Mouse (Mus musculus) midbrain, embryonic 13.5 days (tissue): ENCODE measurements at regions not wholly inside any gene's neighbourhood (a gene's known extent, or its start where the extent isn't known, plus 50 kb on each side); places are given as distances from the start of the nearest gene placed in this dataset.

Experiments used
- ATAC-seq: fragments of 200-750 bp; cut with Nextera tagmentation; 2 replicates; pipeline ENCODE4 v1.8.0; 2017; ENCODE audit warnings: mild to moderate bottlenecking, moderate TSS enrichment, moderate library complexity
- H3K27ac ChIP-seq: fragments of 300-500 bp; sonication (generic); 2 replicates; pipeline ENCODE4 v1.5.1; 2015; ENCODE audit warnings: inconsistent platforms, mild to moderate bottlenecking, moderate library complexity
- H3K27me3 ChIP-seq: fragments of 300-500 bp; sonication (generic); 2 replicates; pipeline ENCODE4 v1.6.1; 2015; ENCODE audit warnings: mild to moderate bottlenecking, inconsistent platforms
- H3K36me3 ChIP-seq: fragments of 300-500 bp; sonication (generic); 2 replicates; pipeline ENCODE4 v1.6.1; 2015; ENCODE audit warnings: mild to moderate bottlenecking, inconsistent platforms
- H3K4me1 ChIP-seq: fragments of 300-500 bp; sonication (generic); replicated peaks from 2 replicates; pipeline ENCODE4 v1.6.1; 2015; ENCODE audit warnings: inconsistent platforms
- H3K4me2 ChIP-seq: fragments of 300-500 bp; sonication (generic); replicated peaks from 2 replicates; pipeline ENCODE4 v1.6.1; 2015; ENCODE audit warnings: moderate library complexity, mild to moderate bottlenecking, inconsistent platforms
- H3K4me3 ChIP-seq: fragments of 300-500 bp; sonication (generic); replicated peaks from 2 replicates; pipeline ENCODE4 v1.5.1; 2015; ENCODE audit warnings: mild to moderate bottlenecking, inconsistent platforms
- H3K9ac ChIP-seq: fragments of 300-500 bp; sonication (generic); replicated peaks from 2 replicates; pipeline ENCODE4 v1.6.1; 2015; ENCODE audit warnings: mild to moderate bottlenecking, inconsistent platforms
- H3K9me3 ChIP-seq: fragments of 300-500 bp; sonication (generic); 2 replicates; pipeline ENCODE4 v1.6.1; 2016; ENCODE audit warnings: mild to moderate bottlenecking, inconsistent platforms
- WGBS: fragments of 180-500 bp; shearing (Covaris S2); methylation state at CpG from one replicate; pipeline ENCODE4 v1.1.7; 2015; 5-methylcytosine and 5-hydroxymethylcytosine counted together

GRCm38 (mm10) chr5:51718911-51719310 is 151.4 kb upstream of the Ppargc1a start:
- H3K9me3 ChIP-seq: no peaks in the 10 kb centered on the region
- H3K4me2 ChIP-seq: no peak overlapping the region
- ATAC-seq: no peak
- no peak overlapping the region for H3K9ac ChIP-seq
- H3K27ac ChIP-seq: no peak overlapping the region
- no peaks in the 10 kb centered on the region for H3K4me1 ChIP-seq
- WGBS: 91% methylated on average over 8 of the region's 8 CpGs
- H3K4me3 ChIP-seq: no peak overlapping the region
- no peaks in the 10 kb centered on the region for H3K27me3 ChIP-seq
- H3K36me3 ChIP-seq: no peaks in the 10 kb centered on the region

GRCm38 (mm10) chr5:51718451-51718850 is 150.9 kb upstream of the Ppargc1a start:
- Histone ChIP-seq H3K4me3 (no peak overlapping the region), H3K9me3 (no peaks in the 10 kb centered on the region), H3K27me3 (no peaks in the 10 kb centered on the region), H3K36me3 (no peaks in the 10 kb centered on the region), H3K9ac (no peak overlapping the region), H3K27ac (no peak overlapping the region), H3K4me1 (no peaks in the 10 kb centered on the region), H3K4me2 (no peak overlapping the region)
- 88% methylated on average over 1 of the region's 1 CpGs for WGBS
- ATAC-seq: no peak

DNA sequence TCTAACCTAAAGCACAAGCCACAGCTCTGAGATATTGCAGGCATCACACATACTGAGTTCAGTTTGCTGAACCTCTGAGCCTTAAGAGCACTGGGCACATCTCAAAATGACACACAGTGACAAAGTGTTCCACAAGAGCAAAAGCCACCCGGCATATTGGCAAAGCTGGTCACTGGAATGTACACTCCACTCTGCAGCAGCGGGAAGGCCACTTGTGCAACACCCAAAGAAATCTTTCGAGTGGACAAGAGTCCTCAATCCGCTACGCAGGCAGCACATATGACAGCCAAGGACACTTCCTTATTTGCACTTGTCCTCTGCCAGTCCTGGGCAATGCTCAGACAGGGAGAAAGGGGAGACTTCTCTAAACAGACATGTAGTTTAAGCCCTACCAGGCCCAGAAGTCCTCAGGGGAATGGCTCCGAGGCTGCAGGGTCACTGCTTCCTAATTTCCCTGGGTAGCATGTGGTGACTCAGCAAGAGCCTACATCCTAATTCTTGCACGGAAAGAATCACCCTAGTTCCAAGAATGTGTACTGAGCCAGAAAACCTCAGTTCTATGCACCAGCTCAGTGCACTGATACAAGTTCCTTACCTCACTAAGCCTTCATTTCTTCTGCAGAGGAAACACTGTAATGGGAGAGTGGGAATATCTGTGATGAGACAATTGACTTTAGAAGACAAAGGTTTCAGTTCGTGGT is 144.5 kb upstream of the Ppargc1a start:
- Histone ChIP-seq H3K4me2 (no peak overlapping the region), H3K9me3 (no peaks in the 10 kb centered on the region), H3K4me3 (no peak overlapping the region), H3K27ac (no peak overlapping the region), H3K36me3 (no peaks in the 10 kb centered on the region), H3K4me1 (no peaks in the 10 kb centered on the region), H3K27me3 (no peaks in the 10 kb centered on the region), H3K9ac (no peak overlapping the region)
- 77% methylated on average over 8 of the region's 8 CpGs for WGBS
- no peak for ATAC-seq

- H3K27ac ChIP-seq: no peak overlapping the region
- no peaks in the 10 kb centered on the region for H3K27me3 ChIP-seq
- no peaks in the 10 kb centered on the region for H3K36me3 ChIP-seq
- ATAC-seq: no peak
- no peaks in the 10 kb centered on the region for H3K4me1 ChIP-seq
- WGBS: 92% methylated on average over 4 of the region's 4 CpGs
- H3K9ac ChIP-seq: no peak overlapping the region
- H3K4me2 ChIP-seq: no peak overlapping the region
- H3K4me3 ChIP-seq: no peak overlapping the region
- no peaks in the 10 kb centered on the region for H3K9me3 ChIP-seq
Observed at GRCm38 (mm10) chr5:51710664-51711063, 143.1 kb upstream of the Ppargc1a start.

DNA sequence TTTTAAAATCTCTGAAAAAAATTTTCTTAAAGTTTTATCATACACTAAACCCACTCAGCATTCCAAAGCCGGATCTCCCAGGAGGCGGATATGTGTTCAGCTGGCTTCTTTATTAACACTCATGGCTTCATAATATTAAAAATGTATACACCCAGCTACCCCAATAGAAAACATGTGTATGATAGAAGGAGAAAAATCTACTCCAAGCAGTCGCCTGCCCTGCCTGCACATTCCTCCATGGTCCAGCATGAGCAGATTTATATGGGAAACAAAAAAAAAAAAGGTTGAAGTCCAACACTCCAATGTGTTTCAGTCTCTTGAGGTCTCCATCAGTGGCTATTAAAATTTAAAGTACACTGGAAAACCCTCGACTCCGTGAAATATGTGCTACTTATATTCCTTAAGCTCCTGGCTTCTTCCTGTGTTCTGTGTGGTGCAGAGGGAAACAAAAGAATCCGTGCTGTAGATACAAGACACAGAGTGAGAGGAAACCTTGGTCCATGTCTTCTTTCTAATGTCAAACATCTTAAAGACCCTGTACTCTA is 142.0 kb upstream of the Ppargc1a start:
- Histone ChIP-seq H3K9me3 (no peaks in the 10 kb centered on the region), H3K4me3 (no peak overlapping the region), H3K4me2 (no peak overlapping the region), H3K36me3 (no peaks in the 10 kb centered on the region), H3K27ac (no peak overlapping the region), H3K9ac (no peak overlapping the region), H3K27me3 (no peaks in the 10 kb centered on the region), H3K4me1 (no peaks in the 10 kb centered on the region)
- no peak for ATAC-seq
- WGBS: 87% methylated on average over 6 of the region's 6 CpGs

DNA sequence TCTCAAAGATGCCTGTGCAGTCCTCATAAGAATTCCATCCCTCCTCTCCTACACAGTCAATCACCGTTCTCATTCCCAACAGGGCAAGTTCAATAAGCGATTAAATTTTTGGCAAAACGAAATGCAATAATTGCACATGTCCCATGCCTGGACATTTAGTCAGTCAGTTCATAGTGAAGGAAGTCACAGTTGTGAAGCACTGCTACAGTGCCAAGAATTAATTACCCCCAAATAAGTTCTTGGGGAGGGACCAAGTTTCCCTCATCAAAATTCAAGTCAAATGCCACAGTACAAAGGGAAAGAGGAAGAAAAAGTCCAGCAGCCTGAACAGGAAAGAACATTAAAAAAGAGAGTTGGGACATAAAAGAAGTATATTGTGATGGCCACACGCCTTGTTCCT is 112.4 kb upstream of the Ppargc1a start:
- H3K9ac ChIP-seq: no peak overlapping the region
- H3K27ac ChIP-seq: no peak overlapping the region
- no peaks in the 10 kb centered on the region for H3K9me3 ChIP-seq
- no peak for ATAC-seq
- H3K27me3 ChIP-seq: no peaks in the 10 kb centered on the region
- no peak overlapping the region for H3K4me3 ChIP-seq
- WGBS: 83% methylated on average over 4 of the region's 4 CpGs
- H3K4me2 ChIP-seq: no peak overlapping the region
- H3K4me1 ChIP-seq: no peaks in the 10 kb centered on the region
- H3K36me3 ChIP-seq: no peaks in the 10 kb centered on the region

DNA sequence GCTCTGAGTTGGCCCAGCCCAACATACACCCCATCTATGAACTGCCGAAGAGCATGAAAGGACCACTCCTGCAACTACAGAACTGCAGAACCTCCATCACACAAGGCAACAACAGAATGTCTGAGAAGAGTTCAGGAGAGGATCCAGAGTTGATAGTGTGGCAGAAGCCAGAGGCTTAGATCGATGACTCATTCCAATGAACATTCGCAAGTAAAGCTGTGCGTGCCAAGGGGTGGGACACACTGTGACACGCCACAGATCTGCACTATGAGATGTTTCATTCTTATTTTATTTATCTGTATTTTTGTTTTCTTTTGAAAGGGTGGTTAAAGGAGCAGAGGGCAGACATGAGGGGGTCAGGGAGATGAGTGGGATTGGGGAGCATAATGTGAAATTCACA is 103.7 kb upstream of the Ppargc1a start:
- H3K4me2 ChIP-seq: no peak overlapping the region
- H3K9ac ChIP-seq: no peak overlapping the region
- no peak overlapping the region for H3K27ac ChIP-seq
- ATAC-seq: no peak
- no peaks in the 10 kb centered on the region for H3K36me3 ChIP-seq
- no peaks in the 10 kb centered on the region for H3K9me3 ChIP-seq
- no peak overlapping the region for H3K4me3 ChIP-seq
- 97% methylated on average over 5 of the region's 5 CpGs for WGBS
- no peaks in the 10 kb centered on the region for H3K27me3 ChIP-seq
- H3K4me1 ChIP-seq: no peaks in the 10 kb centered on the region

GRCm38 (mm10) chr5:51665241-51665640 is 97.7 kb upstream of the Ppargc1a start:
- no peak overlapping the region for H3K4me3 ChIP-seq
- no peaks in the 10 kb centered on the region for H3K27me3 ChIP-seq
- H3K36me3 ChIP-seq: no peaks in the 10 kb centered on the region
- H3K4me2 ChIP-seq: no peak overlapping the region
- H3K4me1 ChIP-seq: no peaks in the 10 kb centered on the region
- WGBS: 88% methylated on average over 6 of the region's 6 CpGs
- H3K9me3 ChIP-seq: no peaks in the 10 kb centered on the region
- no peak overlapping the region for H3K9ac ChIP-seq
- ATAC-seq: no peak
- H3K27ac ChIP-seq: no peak overlapping the region

GRCm38 (mm10) chr5:51658232-51658896 is 90.8 kb upstream of the Ppargc1a start:
- Histone ChIP-seq H3K4me3 (no peak overlapping the region), H3K9me3 (no peaks in the 10 kb centered on the region), H3K4me1 (peaks cover 6% of the 10 kb centered on the region), H3K4me2 (no peak overlapping the region), H3K9ac (no peak overlapping the region), H3K27ac (no peak overlapping the region), H3K27me3 (no peaks in the 10 kb centered on the region), H3K36me3 (no peaks in the 10 kb centered on the region)
- WGBS: 27% methylated on average over 6 of the region's 6 CpGs
- ATAC-seq: peak; percentile 73; the same call in 1 of the 2 replicates

DNA sequence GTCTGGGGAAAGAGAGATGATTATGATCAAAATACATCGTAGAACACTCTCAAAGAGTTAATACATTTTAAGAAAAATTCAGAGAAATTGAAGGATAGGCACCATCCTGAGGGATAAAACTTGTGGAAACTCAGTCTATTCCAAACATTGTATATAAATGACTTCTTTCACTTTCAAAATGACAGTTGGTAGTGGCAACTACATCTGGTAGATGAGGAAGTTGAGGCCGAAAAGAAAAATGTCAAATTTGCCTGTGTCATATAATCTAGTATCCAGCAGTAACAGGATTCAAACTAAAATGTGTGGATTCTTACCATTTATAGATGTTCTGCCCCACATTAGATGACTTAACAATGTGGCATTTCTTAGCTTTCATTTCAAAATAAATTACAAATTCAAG is 86.0 kb upstream of the Ppargc1a start:
- WGBS: 98% methylated on average over 2 of the region's 2 CpGs
- Histone ChIP-seq H3K4me3 (no peak overlapping the region), H3K9me3 (no peaks in the 10 kb centered on the region), H3K4me1 (peaks cover 5% of the 10 kb centered on the region), H3K36me3 (no peaks in the 10 kb centered on the region), H3K27me3 (no peaks in the 10 kb centered on the region), H3K9ac (no peak overlapping the region), H3K4me2 (no peak overlapping the region), H3K27ac (no peak overlapping the region)
- no peak for ATAC-seq

DNA sequence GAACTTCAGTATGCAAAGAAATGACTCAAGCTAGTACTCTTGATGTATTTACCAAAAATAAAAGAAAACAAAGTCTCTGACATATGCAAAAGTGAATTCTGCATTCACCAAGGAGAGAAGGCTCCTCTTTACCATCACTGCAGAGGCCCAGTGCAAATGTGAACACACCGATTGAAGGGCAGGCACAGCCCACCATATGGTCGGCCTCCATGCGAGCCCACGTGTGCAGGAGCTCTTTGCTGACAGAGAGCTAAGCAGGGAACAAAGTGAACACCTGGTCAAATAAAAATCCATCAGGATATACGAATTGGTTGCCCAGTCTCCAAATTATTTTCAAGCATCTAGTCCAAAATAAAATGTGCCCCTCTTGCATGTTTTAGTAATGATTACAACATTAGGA is 56.9 kb upstream of the Ppargc1a start:
- Histone ChIP-seq H3K9ac (no peak overlapping the region), H3K27ac (no peak overlapping the region), H3K36me3 (no peaks in the 10 kb centered on the region), H3K4me1 (no peaks in the 10 kb centered on the region), H3K9me3 (no peaks in the 10 kb centered on the region), H3K4me3 (no peak overlapping the region), H3K4me2 (no peak overlapping the region), H3K27me3 (no peaks in the 10 kb centered on the region)
- WGBS: 74% methylated on average over 5 of the region's 5 CpGs
- ATAC-seq: no peak
